Mouse (Mus musculus) heart, postnatal 0 days (tissue): ENCODE measurements around the gene 1700069L16Rik.

Experiments
- CTCF ChIP-seq: IDR thresholded peaks from 2 replicates; pipeline ENCODE4 v1.5.1; 2016; ENCODE audit warnings: antibody characterized with exemption, control low read depth, low read depth
- EP300 ChIP-seq: IDR thresholded peaks from 2 replicates; pipeline ENCODE4 v1.6.1; 2016; ENCODE audit warnings: antibody characterized with exemption, low read depth

GRCm38 (mm10) chr5:113647141-113647540 is 77.4 kb downstream of the 1700069L16Rik start:
- TF ChIP-seq CTCF (no peak), EP300 (no peak)
